Mouse (Mus musculus) lung, postnatal 25 days (tissue): ENCODE measurements around the gene Sox5.
"Not testable (repeated sequence)": the region's sequence is repeated elsewhere in the genome, so short reads cannot be mapped to it uniquely, and the experiment has no call there.

Experiments used
- DNase-seq: peaks from one replicate; pipeline ENCODE4 v3.0.0; 2022; ENCODE audit warnings: low spot score

The Sox5 gene

GRCm38 (mm10) chr6:144281661-144282060 lies 500.1 kb downstream of the Sox5 start:
- DNase-seq: no peak

DNA sequence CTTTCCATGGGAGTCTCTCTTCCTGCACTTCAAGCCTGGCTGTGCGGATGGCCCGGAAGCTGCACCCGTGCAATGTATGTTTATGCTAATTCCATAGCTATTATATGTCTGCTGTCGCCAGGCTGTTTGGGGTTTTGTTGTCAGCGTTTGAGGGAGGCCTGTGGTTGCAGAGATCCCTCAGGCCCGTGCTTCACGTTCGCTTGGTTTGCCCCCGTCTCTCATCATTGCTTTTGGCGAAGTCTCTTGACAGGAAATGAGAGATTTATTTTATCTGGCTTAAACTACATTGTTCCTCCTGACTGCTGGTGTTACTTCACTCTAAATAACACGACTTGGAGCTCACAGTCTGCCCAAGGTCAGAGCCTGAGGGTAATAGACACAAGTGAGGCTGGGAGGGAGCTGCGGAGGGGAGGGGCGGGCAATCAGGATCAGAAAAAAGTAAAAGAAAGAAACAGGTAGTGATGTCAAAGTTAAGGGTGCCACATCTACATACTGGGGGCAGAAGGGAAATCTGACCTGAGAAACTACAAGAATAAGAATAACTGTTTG lies 503.2 kb downstream of the Sox5 start:
- no peak for DNase-seq

GRCm38 (mm10) chr6:144273425-144273824 lies 508.4 kb downstream of the Sox5 start:
- DNase-seq: not testable (repeated sequence)

DNA sequence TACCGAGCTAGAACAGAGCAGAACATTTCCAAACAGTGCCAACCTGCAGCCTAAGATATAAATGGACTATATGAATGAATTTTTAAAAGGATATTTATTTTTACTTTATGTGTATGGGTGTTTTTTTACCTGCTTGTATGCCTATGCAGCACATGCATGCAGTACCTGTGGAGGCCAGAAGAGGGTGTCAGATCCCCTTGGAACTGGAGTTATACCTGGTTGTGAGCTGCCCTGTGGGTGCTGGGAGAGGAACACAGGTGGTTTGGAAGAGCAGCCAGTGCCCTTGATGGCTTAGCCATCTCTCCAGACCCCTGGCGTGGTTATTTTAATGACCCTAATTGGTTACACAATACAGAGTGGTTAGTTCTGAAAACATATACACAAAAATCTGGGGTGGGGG lies 510.5 kb downstream of the Sox5 start:
- no peak for DNase-seq

DNA sequence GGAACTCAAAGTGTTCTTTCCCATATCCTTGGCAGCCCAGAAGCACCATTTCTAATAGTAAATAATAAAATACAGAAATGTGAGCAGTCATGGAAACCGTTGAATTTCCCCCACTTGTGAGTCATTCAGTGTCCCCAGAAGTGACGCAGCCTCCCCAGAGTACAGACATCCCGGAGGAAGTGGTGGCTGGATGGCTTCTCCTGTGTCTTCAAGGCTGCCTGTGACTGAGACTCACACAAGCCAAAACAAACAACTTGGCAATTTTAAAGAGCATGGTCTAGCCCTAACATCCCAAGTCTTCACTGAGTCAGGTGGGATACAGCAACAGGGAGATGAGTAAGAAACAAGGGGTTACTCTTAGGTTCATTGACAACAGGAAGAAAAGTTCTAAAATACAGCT lies 511.5 kb downstream of the Sox5 start:
- no peak for DNase-seq

- no peak for DNase-seq
Observed at GRCm38 (mm10) chr6:144269666-144270065, 512.1 kb downstream of the Sox5 start.

DNA sequence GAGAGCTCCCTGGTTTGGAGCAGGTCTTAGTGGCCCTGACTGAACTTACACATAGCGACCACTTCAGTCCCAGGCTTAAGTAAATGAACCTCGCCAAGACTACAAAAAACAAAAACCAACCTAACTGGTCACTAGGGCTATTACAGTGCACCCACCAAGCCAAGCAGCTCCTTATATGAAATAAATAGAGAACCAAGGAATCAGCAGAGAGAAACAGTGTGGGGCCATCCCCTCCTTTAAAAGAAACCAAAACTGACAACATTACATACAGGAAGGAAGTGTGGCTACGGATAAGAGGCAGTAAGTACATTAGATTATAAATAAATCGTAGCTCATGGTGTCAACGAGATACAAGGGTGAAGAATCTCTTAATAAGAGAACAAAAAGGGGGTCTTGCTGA lies 516.0 kb downstream of the Sox5 start:
- no peak for DNase-seq

DNA sequence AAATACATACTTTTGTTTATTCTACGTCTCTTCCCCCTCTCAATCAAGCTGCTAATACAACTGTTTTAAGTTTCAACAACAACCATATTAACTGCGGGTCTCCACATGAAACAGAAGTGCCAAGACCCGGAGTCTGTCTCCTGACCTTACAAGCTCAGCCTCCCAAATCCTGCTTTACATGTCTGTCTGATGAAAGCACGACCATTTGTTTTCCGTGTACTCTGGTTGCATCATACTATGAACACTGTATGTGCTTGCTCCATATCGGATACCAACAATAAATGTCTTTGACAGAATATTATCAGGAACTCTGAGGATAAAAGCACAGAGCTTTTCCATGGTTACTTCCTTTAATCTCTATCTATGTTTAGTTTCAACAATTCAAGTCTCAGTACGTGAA lies 516.8 kb downstream of the Sox5 start:
- no peak for DNase-seq

DNA sequence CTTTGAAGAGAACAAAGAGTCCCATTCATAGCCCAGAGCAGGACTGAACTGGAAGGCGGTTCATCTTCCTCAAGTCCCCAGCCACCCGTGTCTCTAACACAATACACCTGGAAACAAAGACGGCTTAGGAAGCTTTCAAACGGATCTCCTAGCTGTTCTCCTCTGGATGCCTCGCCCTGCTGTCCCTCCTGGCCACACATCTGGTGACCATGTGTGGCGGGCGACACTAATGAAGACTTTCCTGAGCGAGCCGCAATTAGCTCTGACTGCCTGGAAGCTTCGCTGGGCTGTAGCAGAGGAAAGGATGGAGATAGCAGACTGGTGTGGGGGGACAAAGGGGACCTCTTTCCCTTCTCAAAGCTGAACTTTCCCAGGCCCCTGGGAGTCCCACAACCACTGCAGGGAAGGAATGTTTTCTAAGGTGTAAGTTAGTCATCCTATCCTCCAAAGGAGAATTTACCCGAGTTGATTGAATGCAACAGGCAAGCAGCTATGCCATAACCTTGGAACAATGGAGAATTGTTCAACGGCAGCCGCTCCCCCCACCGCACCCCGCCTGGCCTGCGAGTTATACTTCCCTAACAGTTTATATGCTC lies 517.4 kb downstream of the Sox5 start:
- no peak for DNase-seq

DNA sequence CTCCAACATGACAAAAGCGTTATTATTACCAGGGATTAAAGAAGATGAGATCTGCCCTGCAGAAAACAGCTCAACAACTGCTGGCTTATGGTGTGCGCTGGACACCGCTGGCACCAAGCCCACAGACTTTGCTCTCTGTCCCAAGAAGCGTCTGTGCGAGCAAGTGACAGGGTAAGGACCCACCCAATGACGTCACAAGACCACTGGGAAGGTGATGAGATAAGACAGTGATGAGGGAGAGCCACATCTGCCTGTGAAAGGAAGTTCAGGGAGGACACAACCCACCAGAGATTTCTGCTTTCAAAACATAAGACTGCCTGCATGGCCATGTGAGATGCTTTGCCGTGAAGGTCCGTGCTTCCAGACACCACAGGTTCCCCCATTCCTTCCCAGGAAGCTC lies 525.3 kb downstream of the Sox5 start:
- DNase-seq: no peak

GRCm38 (mm10) chr6:144252191-144252718 lies 529.5 kb downstream of the Sox5 start:
- no peak for DNase-seq

DNA sequence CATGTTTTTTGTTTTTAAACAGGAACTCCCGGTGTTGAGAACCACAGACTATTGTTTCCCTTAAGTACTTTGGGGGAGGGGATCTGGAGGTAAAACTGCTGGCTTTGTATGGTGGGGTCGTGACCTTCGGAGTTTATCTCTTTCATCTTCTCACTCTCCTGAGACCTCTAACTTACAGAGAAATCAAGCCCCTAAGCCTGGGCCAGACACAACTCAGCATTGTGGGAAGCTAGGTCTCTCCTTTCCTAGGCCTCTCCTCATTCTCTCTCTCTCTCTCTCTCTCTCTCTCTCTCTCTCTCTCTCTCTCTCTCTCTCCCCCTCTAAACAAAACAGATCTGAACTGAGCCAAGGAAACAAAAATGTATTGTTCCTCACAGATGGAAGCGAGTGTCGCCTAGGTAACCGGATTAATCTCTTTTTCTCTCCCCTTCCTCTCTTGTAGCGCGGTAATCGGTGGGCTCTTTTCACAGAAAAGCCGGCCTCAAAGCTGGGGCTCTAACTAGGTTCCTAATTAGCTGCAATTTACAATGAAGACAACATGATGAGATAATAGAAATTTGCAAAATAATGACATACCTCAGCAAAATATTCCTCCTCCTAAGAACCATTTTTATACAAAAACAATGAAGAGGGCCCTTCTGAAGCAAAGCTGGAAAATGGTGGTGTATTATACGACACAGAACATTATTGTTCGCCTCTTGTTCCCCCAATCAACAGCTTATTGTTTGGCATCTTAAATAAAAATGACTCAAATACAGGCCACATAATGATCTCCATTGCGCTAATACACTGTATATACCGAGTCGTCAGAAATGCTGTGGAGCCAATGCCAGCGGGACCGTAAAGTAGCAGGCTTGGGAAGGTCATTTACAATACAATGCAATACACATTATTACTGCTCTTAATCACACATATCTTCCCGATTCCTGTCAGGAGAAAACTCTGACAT lies 530.3 kb downstream of the Sox5 start:
- no peak for DNase-seq

GRCm38 (mm10) chr6:144250625-144251181 lies 531.1 kb downstream of the Sox5 start:
- no peak for DNase-seq

DNA sequence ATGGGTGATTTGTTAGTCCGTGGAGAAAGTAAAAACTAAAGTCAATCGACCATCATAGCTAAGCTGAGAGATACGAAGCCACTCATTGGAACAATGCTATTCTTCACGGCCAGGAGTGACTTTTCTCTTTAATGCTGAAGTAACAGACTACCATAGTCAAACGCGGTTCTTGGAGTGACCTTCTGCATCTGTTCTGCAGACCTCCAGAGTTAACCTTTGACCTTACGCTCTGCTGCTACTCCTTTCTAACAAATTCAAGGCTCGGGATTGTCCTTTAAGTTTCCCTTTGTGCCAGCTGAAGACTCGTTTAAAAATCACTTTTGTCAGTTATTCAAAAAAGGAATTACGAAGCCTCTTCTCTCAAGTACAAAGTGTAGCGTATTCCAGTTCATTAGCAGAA lies 545.2 kb downstream of the Sox5 start:
- no peak for DNase-seq

GRCm38 (mm10) chr6:144203970-144204369 lies 577.8 kb downstream of the Sox5 start:
- DNase-seq: no peak

DNA sequence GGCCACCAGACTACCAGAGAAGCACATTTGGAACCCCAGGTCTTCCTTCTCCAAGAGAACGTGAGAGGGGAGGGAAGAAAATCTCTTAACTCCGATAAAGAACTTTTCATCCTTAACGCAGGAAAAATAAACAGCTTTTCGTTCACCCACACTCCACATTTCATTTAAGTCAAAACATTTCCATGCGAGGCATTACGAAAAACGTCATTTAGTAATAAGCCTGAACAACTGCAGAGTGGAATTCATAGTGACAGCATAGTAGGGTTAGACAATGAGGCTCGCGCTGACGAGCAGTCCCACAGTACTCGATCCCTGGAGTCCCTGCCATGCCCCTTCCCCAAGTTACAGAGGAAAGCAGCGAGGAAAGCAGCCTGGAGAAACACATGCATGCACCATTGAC lies 578.8 kb downstream of the Sox5 start:
- DNase-seq: no peak

GRCm38 (mm10) chr6:144201402-144202040 lies 580.3 kb downstream of the Sox5 start:
- no peak for DNase-seq

- DNase-seq: no peak
Observed at GRCm38 (mm10) chr6:144197209-144198119, 584.3 kb downstream of the Sox5 start.

DNA sequence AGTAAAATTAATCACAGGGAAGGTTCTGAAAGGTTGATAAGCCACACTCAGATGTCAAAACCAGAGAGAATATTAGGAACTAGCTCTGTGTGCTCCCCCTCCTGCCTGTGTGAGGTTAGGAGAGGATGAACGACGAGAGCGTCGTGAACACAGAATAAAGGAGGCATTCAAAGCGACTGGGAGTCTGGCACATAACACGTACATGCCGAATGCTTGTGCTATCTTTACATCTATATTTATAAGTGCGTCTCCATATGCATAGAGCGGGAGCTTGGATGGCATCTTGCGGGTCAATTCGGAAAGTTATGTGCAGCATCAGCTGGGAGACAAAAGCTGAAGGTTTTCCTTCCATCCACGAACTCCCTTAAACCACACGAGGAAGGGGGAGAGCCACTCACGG lies 585.8 kb downstream of the Sox5 start:
- no peak for DNase-seq

- no peak for DNase-seq
Observed at GRCm38 (mm10) chr6:144183087-144183486, 598.7 kb downstream of the Sox5 start.

- not testable (repeated sequence) for DNase-seq
Observed at GRCm38 (mm10) chr6:144182429-144182828, 599.3 kb downstream of the Sox5 start.
